Mouse (Mus musculus) heart, embryonic 16.5 days (tissue): ENCODE results near the gene Trabd2b. TPM values are rescaled to one million over a fixed set of nuclear protein-coding genes. Genes with fewer than 3 reads are reported as not detected.

Experiments used
- ATAC-seq: fragments of 200-750 bp; cut with Nextera tagmentation; replicated peaks from 2 replicates; pipeline ENCODE4 v1.8.0; 2017; ENCODE audit warnings: moderate number of reproducible peaks; ENCODE audit not compliant: insufficient read depth, low FRiP score; ENCODE audit errors: extremely low read depth
- H3K27ac ChIP-seq: fragments of 300-500 bp; sonication (generic); 2 replicates; pipeline ENCODE4 v1.5.1; 2014; ENCODE audit warnings: mild to moderate bottlenecking, low read length, control low read depth, moderate library complexity
- H3K27me3 ChIP-seq: fragments of 300-500 bp; sonication (generic); 2 replicates; pipeline ENCODE4 v1.6.1; 2014; ENCODE audit warnings: low read length, mixed read lengths; ENCODE audit not compliant: control insufficient read depth, insufficient read depth
- H3K36me3 ChIP-seq: fragments of 300-500 bp; sonication (generic); 2 replicates; pipeline ENCODE4 v1.6.1; 2014; ENCODE audit not compliant: control insufficient read depth, insufficient read depth
- H3K4me1 ChIP-seq: fragments of 300-500 bp; sonication (generic); 2 replicates; pipeline ENCODE4 v1.6.1; 2014; ENCODE audit warnings: low read length, mixed read lengths; ENCODE audit not compliant: control insufficient read depth, insufficient read depth
- H3K4me2 ChIP-seq: fragments of 300-500 bp; sonication (generic); 2 replicates; pipeline ENCODE4 v1.6.1; 2014; ENCODE audit warnings: low read depth, mild to moderate bottlenecking, control low read depth, low read length
- H3K4me3 ChIP-seq: fragments of 300-500 bp; sonication (generic); 2 replicates; pipeline ENCODE4 v1.5.1; 2014; ENCODE audit warnings: mild to moderate bottlenecking, control low read depth, low read length
- H3K9ac ChIP-seq: fragments of 300-500 bp; sonication (generic); 2 replicates; pipeline ENCODE4 v1.6.1; 2014; ENCODE audit warnings: low read length, control low read depth
- H3K9me3 ChIP-seq: fragments of 300-500 bp; sonication (generic); replicated peaks from 2 replicates; pipeline ENCODE4 v1.6.1; 2016; ENCODE audit warnings: low read length; ENCODE audit not compliant: control insufficient read depth
- WGBS: fragments of 180-500 bp; shearing (Covaris S2); extraction: QIAGEN DNeasy Blood & Tissue Kit; methylation state at CpG from one replicate; pipeline ENCODE4 v1.1.7; 2014; 5-methylcytosine and 5-hydroxymethylcytosine counted together
- polyA plus RNA-seq: library from polyadenylated mRNA; unstranded; fragments of >200 nt; fragmentation: Nextera tagmentation; extraction: Ambion mirVana; gene quantifications from 2 replicates; pipeline ENCODE4 v1.2.1, GENCODE M21; 2015

Trabd2b gene
- polyA plus RNA-seq, 1 experiment from 2014 or later: 3.4 TPM

- H3K9ac ChIP-seq: no peak overlapping the region
- peaks cover 29% of the 10 kb centered on the region for H3K4me1 ChIP-seq
- no peak overlapping the region for H3K27ac ChIP-seq
- no peak overlapping the region for H3K4me3 ChIP-seq
- ATAC-seq: peak; percentile 67
- H3K36me3 ChIP-seq: no peaks in the 10 kb centered on the region
- no peak overlapping the region for H3K4me2 ChIP-seq
- H3K27me3 ChIP-seq: no peaks in the 10 kb centered on the region
- H3K9me3 ChIP-seq: no peaks in the 10 kb centered on the region
- 42% methylated on average over 17 of the region's 17 CpGs for WGBS
These were observed 154.2 kb downstream of the Trabd2b start for GRCm38 (mm10) chr4:114560638-114561216.

DNA sequence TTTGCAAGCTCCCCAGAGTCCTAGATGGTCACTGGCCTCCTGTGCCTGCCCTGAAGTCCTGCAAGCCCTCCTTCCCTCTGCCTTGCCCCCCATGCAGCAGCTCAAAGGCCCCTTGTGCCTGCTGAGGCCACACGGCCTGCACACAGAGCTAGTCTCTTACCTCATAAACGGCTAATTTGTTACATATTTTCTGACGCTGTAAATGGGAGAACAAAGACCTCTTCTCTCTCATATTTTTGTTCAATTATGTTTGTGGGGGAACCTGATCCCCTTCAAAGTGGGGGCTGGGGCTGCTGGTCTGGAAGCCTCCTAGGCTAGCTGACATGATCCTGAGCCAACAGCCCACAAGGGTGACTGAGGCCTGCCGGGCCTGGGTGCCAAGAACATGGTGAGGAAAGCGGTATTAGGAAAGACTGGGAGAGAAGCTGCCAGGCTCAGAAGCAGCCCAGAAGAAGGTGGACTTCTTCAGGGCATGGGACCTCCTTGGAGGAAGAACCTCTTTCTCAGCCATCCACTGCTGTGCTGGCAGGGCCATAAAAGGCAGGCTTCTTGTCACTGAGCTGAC, 157.7 kb downstream of the Trabd2b start:
- no peak overlapping the region for H3K27ac ChIP-seq
- no peaks in the 10 kb centered on the region for H3K36me3 ChIP-seq
- peaks cover 11% of the 10 kb centered on the region for H3K4me1 ChIP-seq
- H3K9me3 ChIP-seq: no peaks in the 10 kb centered on the region
- WGBS: 72% methylated on average over 5 of the region's 5 CpGs
- no peak overlapping the region; the same call in 1 of the 2 replicates for H3K9ac ChIP-seq
- H3K4me2 ChIP-seq: no peak overlapping the region
- peaks cover 6% of the 10 kb centered on the region; the same call in 1 of the 2 replicates for H3K27me3 ChIP-seq
- no peak for ATAC-seq
- no peak overlapping the region for H3K4me3 ChIP-seq

- Histone ChIP-seq H3K4me2 (no peak overlapping the region), H3K27me3 (peaks cover 9% of the 10 kb centered on the region; the same call in 1 of the 2 replicates), H3K9me3 (no peaks in the 10 kb centered on the region), H3K4me3 (no peak overlapping the region), H3K27ac (no peak overlapping the region), H3K9ac (no peak overlapping the region), H3K36me3 (no peaks in the 10 kb centered on the region), H3K4me1 (no peaks in the 10 kb centered on the region)
- WGBS: 55% methylated on average over 6 of the region's 6 CpGs
- ATAC-seq: no peak
These were observed 161.1 kb downstream of the Trabd2b start for GRCm38 (mm10) chr4:114567594-114567993.

GRCm38 (mm10) chr4:114568081-114568605, 161.6 kb downstream of the Trabd2b start:
- H3K4me3 ChIP-seq: no peak overlapping the region
- H3K27me3 ChIP-seq: peaks cover 9% of the 10 kb centered on the region; the same call in 1 of the 2 replicates
- ATAC-seq: no peak

DNA sequence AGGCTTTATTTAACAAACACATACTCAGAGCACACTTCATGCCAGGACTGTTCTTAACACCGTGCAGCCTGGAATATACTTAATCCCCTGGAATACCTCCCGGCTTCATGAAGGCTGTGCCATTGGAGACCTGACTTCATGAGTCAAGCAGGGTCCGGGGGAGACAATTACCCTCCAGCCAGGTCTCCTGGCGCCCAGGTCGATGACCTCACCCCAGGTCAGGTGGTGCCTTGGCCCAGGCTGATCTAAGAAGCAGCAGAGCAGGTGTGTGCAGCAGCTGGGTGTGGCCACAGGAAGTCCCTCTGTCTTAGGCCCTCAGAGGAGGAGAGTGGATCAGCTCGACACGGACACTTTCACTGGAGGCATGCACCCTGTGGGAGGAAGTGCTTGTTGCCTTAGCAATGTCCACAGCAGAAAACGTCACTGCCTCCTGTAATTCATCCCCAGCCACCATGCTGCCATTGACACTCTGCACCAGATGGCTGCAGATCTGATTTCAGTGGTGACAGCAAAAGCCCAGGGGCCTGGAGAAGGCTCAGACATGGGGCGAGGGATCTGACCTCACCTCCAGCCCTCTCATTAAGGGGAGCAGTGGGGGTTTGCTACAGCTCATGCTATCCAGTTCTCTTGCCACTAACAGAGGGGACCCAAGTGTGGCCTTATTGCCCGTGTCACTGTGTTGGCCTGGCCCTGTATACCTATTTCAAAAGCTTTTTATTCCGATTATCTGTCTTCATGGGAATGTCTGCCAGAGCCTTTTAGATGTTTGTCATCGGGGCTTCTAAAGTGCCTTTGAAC, 171.8 kb downstream of the Trabd2b start:
- Histone ChIP-seq H3K4me3 (no peak overlapping the region), H3K9me3 (no peaks in the 10 kb centered on the region), H3K36me3 (no peaks in the 10 kb centered on the region), H3K4me1 (peaks cover 20% of the 10 kb centered on the region), H3K27me3 (0 out of 2 replicates have a peak, but pooled peaks cover 2% of the 10 kb centered on the region), H3K27ac (no peak overlapping the region), H3K4me2 (no peak overlapping the region), H3K9ac (no peak overlapping the region)
- WGBS: 34% methylated on average over 12 of the region's 12 CpGs
- peak; percentile 26; the same call in 1 of the 2 replicates for ATAC-seq

More at GRCm38 (mm10) chr4:114568081-114568605, 161.6 kb downstream of the Trabd2b start:
- Histone ChIP-seq H3K36me3 (no peaks in the 10 kb centered on the region), H3K4me1 (no peaks in the 10 kb centered on the region), H3K9ac (no peak overlapping the region), H3K4me2 (no peak overlapping the region), H3K9me3 (no peaks in the 10 kb centered on the region), H3K27ac (no peak overlapping the region)
- WGBS: 67% methylated on average over 1 of the region's 1 CpGs

- H3K9me3 ChIP-seq: no peaks in the 10 kb centered on the region
- no peak overlapping the region for H3K9ac ChIP-seq
- peaks cover 5% of the 10 kb centered on the region; the same call in 1 of the 2 replicates for H3K27me3 ChIP-seq
- no peak for ATAC-seq
- WGBS: 36% methylated on average over 2 of the region's 2 CpGs
- no peak overlapping the region for H3K27ac ChIP-seq
- H3K4me3 ChIP-seq: no peak overlapping the region
- peaks cover 29% of the 10 kb centered on the region for H3K4me1 ChIP-seq
- no peak overlapping the region for H3K4me2 ChIP-seq
- no peaks in the 10 kb centered on the region for H3K36me3 ChIP-seq
These were observed 177.1 kb downstream of the Trabd2b start for GRCm38 (mm10) chr4:114583546-114584144.

DNA sequence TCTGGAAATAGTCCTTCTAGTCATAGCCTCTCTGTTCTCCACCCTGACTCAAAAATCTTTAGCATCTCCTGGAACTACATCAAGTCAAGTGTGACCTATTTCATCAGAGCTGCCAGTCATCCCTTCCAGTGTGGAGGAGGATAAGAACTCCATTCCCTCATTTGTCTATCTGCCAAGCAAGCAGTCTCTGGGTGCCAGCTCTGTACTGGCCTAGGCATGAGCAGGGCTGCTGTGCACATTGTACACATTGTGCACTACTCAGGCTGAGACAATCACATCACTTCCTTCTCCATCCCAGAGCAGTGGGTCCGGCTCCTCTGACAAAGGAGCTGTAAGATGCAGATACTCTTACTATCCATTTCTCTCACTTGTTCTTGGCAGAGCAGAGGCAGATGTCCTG, 178.2 kb downstream of the Trabd2b start:
- 54% methylated on average over 1 of the region's 1 CpGs for WGBS
- Histone ChIP-seq H3K36me3 (no peaks in the 10 kb centered on the region), H3K4me1 (peaks cover 23% of the 10 kb centered on the region), H3K9me3 (no peaks in the 10 kb centered on the region), H3K9ac (no peak overlapping the region), H3K27me3 (peaks cover 5% of the 10 kb centered on the region; the same call in 1 of the 2 replicates), H3K4me3 (no peak overlapping the region), H3K4me2 (no peak overlapping the region), H3K27ac (no peak overlapping the region)
- ATAC-seq: peak; percentile 51

- Histone ChIP-seq H3K36me3 (no peaks in the 10 kb centered on the region), H3K9ac (no peak overlapping the region), H3K9me3 (no peaks in the 10 kb centered on the region), H3K27ac (no peak overlapping the region), H3K27me3 (peaks cover 17% of the 10 kb centered on the region), H3K4me3 (no peak overlapping the region), H3K4me1 (no peaks in the 10 kb centered on the region; the same call in 1 of the 2 replicates), H3K4me2 (no peak overlapping the region)
- peak; percentile 53 for ATAC-seq
- 49% methylated on average over 13 of the region's 13 CpGs for WGBS
These were observed 187.2 kb downstream of the Trabd2b start for GRCm38 (mm10) chr4:114593554-114594215.
